ENCODE assay signal across 8 mouse cellular contexts in the genomic region with DNA sequence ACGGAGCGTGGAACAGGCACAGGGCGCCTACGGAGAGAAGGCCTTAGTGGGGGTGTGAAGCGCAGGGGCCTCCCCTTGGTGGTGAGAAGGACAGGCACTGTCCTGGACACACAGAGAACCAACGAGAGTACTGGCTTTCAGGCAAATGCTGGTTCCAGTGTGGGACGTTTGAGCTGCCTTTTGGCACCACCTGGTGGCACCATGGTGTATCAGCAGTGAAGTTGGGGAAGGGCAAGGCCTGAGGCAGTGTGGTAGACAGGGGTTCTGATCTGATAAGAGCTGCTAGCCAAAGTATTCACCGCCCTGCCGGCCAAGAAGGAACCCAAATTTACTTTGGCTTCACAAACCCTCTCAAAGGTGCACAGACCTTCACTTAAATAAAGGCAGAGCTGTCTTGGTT. TPM values are rescaled to one million over a fixed set of nuclear protein-coding genes. Genes with fewer than 3 reads are reported as not detected.
DNase-seq lines count a peak whose midpoint lies in the region; ATAC-seq and TF ChIP-seq lines count a peak whose summit lies in the region.

No protein-coding gene starts in this region.

- no peaks in the 10 kb centered on the region for H3K9me3 ChIP-seq in kidney, embryonic 14.5 days (ENCODE audit: control insufficient read depth, low read length)
- H3K9me3 ChIP-seq in limb, embryonic 14.5 days (ENCODE audit: control insufficient read depth, low read length): no peaks in the 10 kb centered on the region

- 39% methylated on average over 9 of the region's 9 CpGs for WGBS in kidney, embryonic 14.5 days
- 46% methylated on average over 9 of the region's 9 CpGs for WGBS in limb, embryonic 14.5 days

- peak; percentile 29; the same call in 1 of the 2 replicates for ATAC-seq in kidney, embryonic 14.5 days (ENCODE audit: low FRiP score, low TSS enrichment)
- ATAC-seq in limb, embryonic 14.5 days (ENCODE audit: low FRiP score, low read depth): peak; percentile 30; the same call in 1 of the 2 replicates
- ATAC-seq in monocyte, adult 5-6 weeks (replicated peaks; ENCODE audit: insufficient number of reproducible peaks, low FRiP score, low TSS enrichment, poor library complexity, severe bottlenecking): 0 out of 2 replicates have a peak, but pooled peaks have one; percentile 33

- H3K4me3 ChIP-seq in cortical plate, adult 2 months (ENCODE audit: insufficient read depth, low read length): no peak overlapping the region
- H3K4me3 ChIP-seq in kidney, embryonic 14.5 days (ENCODE audit: low read length): no peak overlapping the region
- H3K4me3 ChIP-seq in limb, embryonic 14.5 days (replicated peaks; ENCODE audit: low read length): no peak overlapping the region

- H3K27me3 ChIP-seq in kidney, embryonic 14.5 days (ENCODE audit: control insufficient read depth, insufficient read depth, low read length): no peaks in the 10 kb centered on the region
- H3K27me3 ChIP-seq in limb, embryonic 14.5 days (ENCODE audit: control insufficient read depth, insufficient read depth, low read length): no peaks in the 10 kb centered on the region

- peak; percentile 34 to 52 for DNase-seq in urinary bladder, adult 18-20 months (ENCODE audit: low spot score in 2 of 2)
- DNase-seq in urinary bladder, postnatal 10 days (ENCODE audit: low spot score): no peak
- DNase-seq in heart, adult 8-10 months (ENCODE audit: low spot score): peak; percentile 70
- peak; percentile 70 for DNase-seq in limb, embryonic 14.5 days (ENCODE audit: low spot score)
- DNase-seq in spleen, postnatal 36 days (ENCODE audit: low spot score in 2 of 2): peak; percentile 47 to 51

- peaks cover 2% of the 10 kb centered on the region; the same call in 1 of the 2 replicates for H3K4me1 ChIP-seq in cortical plate, adult 2 months (ENCODE audit: control insufficient read depth, insufficient read depth, low read length)
- no peaks in the 10 kb centered on the region for H3K4me1 ChIP-seq in kidney, embryonic 14.5 days (ENCODE audit: control insufficient read depth, insufficient read depth, low read length)
- H3K4me1 ChIP-seq in limb, embryonic 14.5 days (ENCODE audit: control insufficient read depth, insufficient read depth, low read length): no peaks in the 10 kb centered on the region

- no peak overlapping the region for H3K4me2 ChIP-seq in kidney, embryonic 14.5 days (replicated peaks; ENCODE audit: low read depth, low read length)
- H3K4me2 ChIP-seq in limb, embryonic 14.5 days (replicated peaks; ENCODE audit: low read depth, low read length, severe bottlenecking): no peak overlapping the region

- no peak for TF ChIP-seq POLR2A in cortical plate, adult 2 months (IDR thresholded peaks at IDR 0.05; ENCODE audit: extremely low read depth, insufficient read depth, low read length)
- no peak for TF ChIP-seq POLR2A in limb, embryonic 14.5 days (IDR thresholded peaks at IDR 0.05; ENCODE audit: borderline replicate concordance, extremely low read depth, insufficient read depth, insufficient read length)

- peaks cover 56% of the 10 kb centered on the region for H3K36me3 ChIP-seq in kidney, embryonic 14.5 days (ENCODE audit: control insufficient read depth, insufficient read depth, low read length)
- H3K36me3 ChIP-seq in limb, embryonic 14.5 days (ENCODE audit: control insufficient read depth, insufficient read depth, low read length): peaks cover 74% of the 10 kb centered on the region

- peak; percentile 98 for TF ChIP-seq CTCF in cortical plate, adult 2 months (IDR thresholded peaks at IDR 0.05; ENCODE audit: extremely low read depth, insufficient read depth, low read length)

- no peak overlapping the region for H3K27ac ChIP-seq in cortical plate, adult 2 months (ENCODE audit: insufficient read depth, low read length)
- no peak overlapping the region for H3K27ac ChIP-seq in kidney, embryonic 14.5 days (ENCODE audit: low read depth, low read length)
- no peak overlapping the region for H3K27ac ChIP-seq in limb, embryonic 14.5 days (replicated peaks; ENCODE audit: low read depth, low read length)

- H3K9ac ChIP-seq in kidney, embryonic 14.5 days (ENCODE audit: low read depth, low read length): no peak overlapping the region
- H3K9ac ChIP-seq in limb, embryonic 14.5 days (ENCODE audit: low read depth, low read length, severe bottlenecking): no peak overlapping the region

RNA-seq across cellular contexts. Expression of a gene that starts 41.8 kb away (rescaled TPM):
- 47.6 and 54.6 TPM in 2 replicates for polyA plus RNA-seq in cortical plate, adult 2 months (2012; rRNA removed)
- total RNA-seq in heart, adult 8-10 months (2022): 100 to 1,000 TPM; 204 to 264 (median 228) TPM
- 10.1 and 12.3 TPM in 2 replicates for polyA plus RNA-seq in kidney, embryonic 14.5 days (2014; fragmentation: Nextera tagmentation; extraction: Ambion mirVana)
- polyA plus RNA-seq in limb, embryonic 14.5 days (2012; rRNA removed): 1.4 and 2.2 TPM in 2 replicates
- 5.2 and 8.6 TPM in 2 replicates for polyA plus RNA-seq in limb, embryonic 14.5 days (2014; fragmentation: Nextera tagmentation; extraction: Ambion mirVana)
- total RNA-seq in monocyte, adult 5-6 weeks (2017): 1.9 to 6.9 TPM (median 2.7 TPM) in 3 replicates
